Mouse (Mus musculus) hindbrain, embryonic 13.5 days (tissue): ENCODE measurements around the gene B3gat2. TPM values are rescaled to one million over a fixed set of nuclear protein-coding genes. Genes with fewer than 3 reads are reported as not detected.

ENCODE experiments used
- ATAC-seq: fragments of 200-750 bp; cut with Nextera tagmentation; 2 replicates; pipeline ENCODE4 v1.8.0; 2017; ENCODE audit warnings: moderate TSS enrichment; ENCODE audit not compliant: low FRiP score
- H3K27ac ChIP-seq: fragments of 300-500 bp; sonication (generic); 2 replicates; pipeline ENCODE4 v1.5.1; 2015; ENCODE audit warnings: inconsistent platforms, mild to moderate bottlenecking, moderate library complexity
- H3K27me3 ChIP-seq: fragments of 300-500 bp; sonication (generic); 2 replicates; pipeline ENCODE4 v1.6.1; 2015; ENCODE audit warnings: mild to moderate bottlenecking, inconsistent platforms
- H3K36me3 ChIP-seq: fragments of 300-500 bp; sonication (generic); 2 replicates; pipeline ENCODE4 v1.6.1; 2015; ENCODE audit warnings: mild to moderate bottlenecking, inconsistent platforms
- H3K4me1 ChIP-seq: fragments of 300-500 bp; sonication (generic); replicated peaks from 2 replicates; pipeline ENCODE4 v1.6.1; 2015; ENCODE audit warnings: inconsistent platforms
- H3K4me2 ChIP-seq: fragments of 300-500 bp; sonication (generic); 2 replicates; pipeline ENCODE4 v1.6.1; 2015; ENCODE audit warnings: inconsistent platforms, mild to moderate bottlenecking, moderate library complexity
- H3K4me3 ChIP-seq: fragments of 300-500 bp; sonication (generic); 2 replicates; pipeline ENCODE4 v1.5.1; 2015; ENCODE audit warnings: mild to moderate bottlenecking, inconsistent platforms
- H3K9ac ChIP-seq: fragments of 300-500 bp; sonication (generic); 2 replicates; pipeline ENCODE4 v1.6.1; 2015; ENCODE audit warnings: mild to moderate bottlenecking, inconsistent platforms
- H3K9me3 ChIP-seq: fragments of 300-500 bp; sonication (generic); 2 replicates; pipeline ENCODE4 v1.6.1; 2016; ENCODE audit warnings: inconsistent platforms
- WGBS: fragments of 180-500 bp; shearing (Covaris S2); methylation state at CpG from one replicate; pipeline ENCODE4 v1.1.7; 2015; 5-methylcytosine and 5-hydroxymethylcytosine counted together
- polyA plus RNA-seq: library from polyadenylated mRNA; unstranded; fragments of >200 nt; fragmentation: Nextera tagmentation; extraction: Ambion mirVana; gene quantifications from 2 replicates; pipeline ENCODE4 v1.2.1, GENCODE M21; 2015

B3gat2 gene
- polyA plus RNA-seq, 1 experiment from 2014 or later: 16.0 TPM

DNA sequence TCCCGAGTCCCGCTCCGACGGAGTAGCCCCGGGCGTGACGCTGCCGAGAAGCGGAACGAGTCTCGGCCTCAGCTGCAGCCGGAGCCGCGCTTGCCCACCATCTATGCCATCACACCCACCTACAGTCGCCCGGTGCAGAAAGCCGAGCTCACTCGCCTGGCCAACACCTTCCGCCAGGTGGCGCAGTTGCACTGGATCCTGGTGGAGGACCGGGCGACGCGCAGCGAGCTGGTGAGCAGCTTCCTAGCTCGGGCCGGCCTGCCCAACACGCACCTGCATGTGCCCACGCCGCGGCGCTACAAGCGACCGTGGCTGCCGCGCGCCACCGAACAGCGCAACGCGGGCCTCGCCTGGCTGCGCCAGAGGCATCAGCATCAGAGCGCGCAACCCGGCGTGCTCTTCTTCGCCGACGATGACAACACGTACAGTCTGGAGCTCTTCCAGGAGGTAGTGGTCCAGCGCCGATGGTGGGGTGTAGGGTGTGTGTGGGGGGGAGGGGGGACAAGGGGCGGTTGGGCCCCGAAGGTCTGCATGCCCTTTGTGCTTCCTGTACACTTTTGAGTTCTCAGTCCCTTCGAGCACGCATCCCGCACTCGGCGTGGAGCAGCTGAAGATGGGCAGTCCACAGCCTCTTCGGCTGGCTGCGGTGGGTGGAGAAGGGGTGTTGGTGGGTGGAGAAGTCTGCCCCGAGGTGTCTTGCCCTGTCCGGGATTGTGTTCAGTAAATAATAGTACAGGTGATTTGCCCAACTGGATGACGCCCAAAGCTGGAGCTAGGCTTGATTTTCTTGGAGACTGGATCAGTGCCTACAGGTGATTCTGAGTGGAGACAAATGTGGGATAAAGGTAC is 1.5 kb downstream of the B3gat2 start:
- Histone ChIP-seq H3K27me3 (peaks cover 35% of the 10 kb centered on the region), H3K4me1 (peaks cover 30% of the 10 kb centered on the region), H3K27ac (peak overlapping the region; percentile 88), H3K9me3 (no peaks in the 10 kb centered on the region), H3K4me3 (peak overlapping the region; percentile 76), H3K9ac (peak overlapping the region; percentile 84), H3K4me2 (peak overlapping the region; percentile 86), H3K36me3 (no peaks in the 10 kb centered on the region)
- peak; percentile 94 for ATAC-seq
- under 1% methylated on average over 65 of the region's 65 CpGs for WGBS

DNA sequence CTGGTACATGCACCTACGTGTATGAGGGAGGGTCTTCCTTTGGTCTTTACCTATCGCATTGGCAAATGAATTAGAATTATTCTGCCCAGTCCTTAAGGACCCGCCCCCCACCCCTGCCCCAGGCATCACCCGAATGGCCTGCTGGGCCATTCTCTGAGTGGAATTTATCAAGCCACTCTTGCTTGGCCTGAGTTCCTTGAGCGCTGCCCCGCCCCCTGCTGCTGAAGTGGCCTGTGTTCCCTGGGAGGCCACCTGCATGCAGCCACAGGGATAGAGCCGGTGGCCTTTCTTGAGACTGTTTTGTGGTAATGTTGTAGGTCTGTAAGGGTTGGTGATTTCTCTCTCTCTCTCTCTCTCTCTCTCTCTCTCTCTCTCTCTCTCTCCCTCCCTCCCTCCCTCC is 2.2 kb downstream of the B3gat2 start:
- ATAC-seq: no peak
- peak overlapping the region; percentile 84 for H3K9ac ChIP-seq
- H3K36me3 ChIP-seq: no peaks in the 10 kb centered on the region
- no peak overlapping the region for H3K27ac ChIP-seq
- WGBS: 3% methylated on average over 7 of the region's 7 CpGs
- H3K4me1 ChIP-seq: peaks cover 30% of the 10 kb centered on the region
- peaks cover 34% of the 10 kb centered on the region for H3K27me3 ChIP-seq
- peak overlapping the region; percentile 76 for H3K4me3 ChIP-seq
- H3K9me3 ChIP-seq: no peaks in the 10 kb centered on the region
- peak overlapping the region; percentile 86 for H3K4me2 ChIP-seq

- no peak for ATAC-seq
These were observed 3.2 kb downstream of the B3gat2 start for GRCm38 (mm10) chr1:23764710-23765109.

DNA sequence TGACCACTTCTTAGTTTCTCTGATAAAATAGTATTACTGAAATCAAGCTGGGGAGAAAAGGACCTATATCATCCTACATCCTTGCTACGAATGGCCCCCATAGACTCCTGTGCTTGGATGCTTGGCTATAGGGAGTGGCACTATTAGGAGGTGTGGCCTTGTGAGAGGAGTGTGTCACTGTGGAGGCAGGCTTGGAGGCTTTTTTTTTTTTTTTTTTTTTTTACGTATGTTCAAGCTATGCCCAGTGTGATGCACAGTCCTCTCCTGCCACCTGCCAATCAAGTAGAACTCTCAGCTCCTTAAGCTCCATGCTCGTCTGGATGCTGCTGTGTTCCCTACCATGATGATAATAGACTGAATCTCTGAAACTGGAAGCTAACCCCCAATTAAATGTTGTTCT is 11.5 kb downstream of the B3gat2 start:
- Histone ChIP-seq H3K9me3 (no peaks in the 10 kb centered on the region), H3K27me3 (no peaks in the 10 kb centered on the region), H3K27ac (no peak overlapping the region), H3K4me1 (peaks cover 7% of the 10 kb centered on the region; the same call in 1 of the 2 replicates), H3K36me3 (no peaks in the 10 kb centered on the region), H3K4me3 (no peak overlapping the region), H3K4me2 (no peak overlapping the region), H3K9ac (no peak overlapping the region)
- WGBS: 65% methylated on average over 3 of the region's 3 CpGs
- ATAC-seq: no peak

More at GRCm38 (mm10) chr1:23764710-23765109, 3.2 kb downstream of the B3gat2 start:
- Histone ChIP-seq H3K9me3 (no peaks in the 10 kb centered on the region), H3K9ac (no peak overlapping the region), H3K27ac (no peak overlapping the region), H3K4me3 (peak overlapping the region; percentile 76; the same call in 1 of the 2 replicates), H3K4me1 (peaks cover 30% of the 10 kb centered on the region), H3K27me3 (peaks cover 24% of the 10 kb centered on the region), H3K4me2 (peak overlapping the region; percentile 86), H3K36me3 (no peaks in the 10 kb centered on the region)
- WGBS: 62% methylated on average over 4 of the region's 4 CpGs

- WGBS: 50% methylated on average over 11 of the region's 11 CpGs
- H3K9me3 ChIP-seq: no peaks in the 10 kb centered on the region
- H3K9ac ChIP-seq: no peak overlapping the region
- no peak overlapping the region for H3K4me3 ChIP-seq
- ATAC-seq: 0 out of 2 replicates have a peak, but pooled peaks have one; percentile 28
- no peaks in the 10 kb centered on the region; the same call in 1 of the 2 replicates for H3K27me3 ChIP-seq
- no peak overlapping the region for H3K4me2 ChIP-seq
- H3K36me3 ChIP-seq: no peaks in the 10 kb centered on the region
- H3K27ac ChIP-seq: no peak overlapping the region
- H3K4me1 ChIP-seq: no peaks in the 10 kb centered on the region
These were observed 31.4 kb downstream of the B3gat2 start for GRCm38 (mm10) chr1:23792737-23793533.

GRCm38 (mm10) chr1:23798306-23798705 is 36.8 kb downstream of the B3gat2 start:
- H3K4me3 ChIP-seq: no peak overlapping the region
- no peaks in the 10 kb centered on the region for H3K9me3 ChIP-seq
- no peak overlapping the region for H3K27ac ChIP-seq
- no peaks in the 10 kb centered on the region for H3K4me1 ChIP-seq
- ATAC-seq: no peak
- H3K9ac ChIP-seq: no peak overlapping the region
- no peaks in the 10 kb centered on the region for H3K36me3 ChIP-seq
- no peak overlapping the region for H3K4me2 ChIP-seq
- no peaks in the 10 kb centered on the region; the same call in 1 of the 2 replicates for H3K27me3 ChIP-seq
- WGBS: 91% methylated on average over 9 of the region's 9 CpGs

DNA sequence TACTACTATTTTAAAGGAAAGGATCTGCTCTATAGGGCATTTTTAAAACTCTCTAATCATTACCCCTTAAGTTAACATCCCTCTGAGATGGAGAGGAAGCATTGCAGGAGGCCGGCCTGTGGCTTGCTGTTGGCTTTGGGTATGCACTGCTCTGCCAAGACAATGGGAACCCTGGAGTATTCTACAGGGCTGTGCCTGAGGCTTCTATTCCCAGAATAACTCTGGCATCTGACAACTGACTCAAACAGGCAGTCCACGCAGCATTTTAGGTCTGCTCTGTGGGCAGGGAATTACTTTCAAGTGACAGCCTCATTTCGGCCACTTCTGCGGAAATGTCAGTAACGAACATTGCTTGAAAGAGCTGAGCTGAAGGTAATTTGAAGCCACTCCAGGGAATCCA is 60.1 kb downstream of the B3gat2 start:
- no peak overlapping the region for H3K9ac ChIP-seq

DNA sequence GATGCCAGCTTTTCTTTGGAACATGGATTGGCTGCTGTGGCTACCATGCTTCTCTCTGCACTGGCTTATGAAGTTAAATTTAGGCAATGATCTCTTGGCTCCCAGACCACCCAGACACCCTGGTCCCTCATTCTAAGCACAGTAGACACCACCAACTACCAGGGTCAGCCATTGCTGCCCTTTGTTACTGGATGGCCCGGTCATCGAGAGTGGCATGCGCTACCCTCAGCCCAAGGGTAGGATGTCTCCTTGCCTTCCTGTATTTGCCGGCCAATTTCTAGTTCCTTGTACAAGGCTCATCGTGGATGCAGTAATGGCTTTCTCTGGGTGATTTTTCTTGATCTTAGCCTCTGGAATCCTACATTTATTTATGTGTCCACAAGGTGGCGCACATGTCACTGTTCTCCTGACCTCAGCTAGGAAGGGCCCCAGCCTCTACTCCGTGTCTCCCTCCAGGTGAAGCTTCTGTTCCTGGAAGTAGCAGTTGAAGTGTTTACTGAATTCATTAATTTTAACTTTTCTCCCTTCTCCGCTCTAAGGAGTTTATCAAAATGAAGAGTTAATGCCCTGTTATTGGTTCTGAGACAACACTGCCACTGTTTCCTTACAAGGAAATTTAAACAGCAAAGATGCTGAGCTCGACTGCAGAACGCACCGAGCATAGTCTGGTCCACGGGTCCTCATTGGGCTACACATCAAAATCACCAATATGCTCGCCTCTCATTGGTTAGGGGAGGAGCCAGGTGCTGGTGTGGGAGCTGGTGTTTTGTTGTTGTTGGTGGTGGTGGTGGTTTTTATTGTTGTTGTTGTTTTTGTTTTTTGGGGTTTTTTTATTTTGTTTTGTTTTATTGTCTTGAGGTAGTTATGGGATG is 65.6 kb downstream of the B3gat2 start:
- WGBS: 45% methylated on average over 13 of the region's 13 CpGs
- Histone ChIP-seq H3K27me3 (no peaks in the 10 kb centered on the region), H3K4me3 (no peak overlapping the region), H3K9ac (no peak overlapping the region), H3K9me3 (no peaks in the 10 kb centered on the region), H3K36me3 (no peaks in the 10 kb centered on the region), H3K27ac (no peak overlapping the region), H3K4me1 (no peaks in the 10 kb centered on the region), H3K4me2 (no peak overlapping the region)
- peak; percentile 65 for ATAC-seq

More for the DNA sequence above, 60.1 kb downstream of the B3gat2 start:
- no peaks in the 10 kb centered on the region for H3K27me3 ChIP-seq
- no peaks in the 10 kb centered on the region; the same call in 1 of the 2 replicates for H3K4me1 ChIP-seq
- H3K36me3 ChIP-seq: no peaks in the 10 kb centered on the region
- H3K27ac ChIP-seq: no peak overlapping the region
- no peak for ATAC-seq
- no peak overlapping the region for H3K4me2 ChIP-seq
- WGBS: 78% methylated on average over 5 of the region's 5 CpGs
- H3K4me3 ChIP-seq: no peak overlapping the region
- no peaks in the 10 kb centered on the region for H3K9me3 ChIP-seq

GRCm38 (mm10) chr1:23834246-23834645 is 72.7 kb downstream of the B3gat2 start:
- H3K9ac ChIP-seq: no peak overlapping the region
- no peak overlapping the region for H3K4me3 ChIP-seq
- no peaks in the 10 kb centered on the region for H3K27me3 ChIP-seq
- 84% methylated on average over 7 of the region's 7 CpGs for WGBS
- H3K9me3 ChIP-seq: no peaks in the 10 kb centered on the region
- H3K4me2 ChIP-seq: no peak overlapping the region
- ATAC-seq: no peak
- no peaks in the 10 kb centered on the region for H3K36me3 ChIP-seq
- H3K27ac ChIP-seq: peak overlapping the region; percentile 63
- H3K4me1 ChIP-seq: peaks cover 10% of the 10 kb centered on the region; the same call in 1 of the 2 replicates

DNA sequence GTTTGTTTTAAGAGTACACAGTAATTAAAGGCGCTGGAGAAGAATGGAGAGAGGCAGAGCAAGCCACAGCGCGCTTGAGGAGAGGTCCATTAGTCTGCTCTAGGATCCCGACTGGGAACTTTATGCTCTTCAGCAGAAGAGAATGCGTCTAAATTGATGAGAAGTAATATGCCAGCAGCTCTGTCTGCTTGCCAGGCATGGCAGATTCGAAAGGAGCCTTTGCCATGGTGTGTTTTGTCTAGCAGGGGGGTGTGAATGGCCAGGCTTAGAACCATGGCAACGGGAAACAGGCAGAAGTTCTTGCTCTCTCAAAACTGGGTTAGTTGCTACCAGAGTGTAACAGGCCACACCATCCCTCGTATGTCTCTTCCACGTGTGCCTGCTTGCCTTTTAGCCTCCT is 73.3 kb downstream of the B3gat2 start:
- no peaks in the 10 kb centered on the region for H3K9me3 ChIP-seq
- no peak overlapping the region for H3K4me3 ChIP-seq
- no peak overlapping the region for H3K9ac ChIP-seq
- peaks cover 10% of the 10 kb centered on the region; the same call in 1 of the 2 replicates for H3K4me1 ChIP-seq
- WGBS: 55% methylated on average over 9 of the region's 9 CpGs
- peak overlapping the region; percentile 63 for H3K27ac ChIP-seq
- no peaks in the 10 kb centered on the region for H3K36me3 ChIP-seq
- H3K27me3 ChIP-seq: no peaks in the 10 kb centered on the region
- H3K4me2 ChIP-seq: no peak overlapping the region
- peak; percentile 75 for ATAC-seq

DNA sequence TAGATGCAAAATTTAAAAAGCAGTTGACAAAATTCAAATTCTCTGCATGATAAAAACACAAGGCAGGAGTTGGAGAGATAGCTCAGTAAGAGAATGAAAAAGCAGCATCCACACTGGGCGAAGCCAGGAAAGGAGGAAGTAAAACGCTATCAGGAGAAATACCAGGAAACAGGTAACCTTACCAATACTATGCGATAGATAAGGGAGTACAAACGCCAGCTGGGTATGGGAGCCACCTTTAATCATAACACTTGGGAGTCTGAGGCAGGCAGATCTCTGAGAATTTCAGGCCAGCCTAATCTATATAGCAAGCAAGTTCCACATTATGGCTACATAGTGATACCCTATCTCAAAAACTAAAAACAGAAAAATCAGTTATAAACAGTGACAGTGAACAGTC is 75.1 kb downstream of the B3gat2 start:
- no peaks in the 10 kb centered on the region for H3K9me3 ChIP-seq
- no peak overlapping the region for H3K4me2 ChIP-seq
- H3K9ac ChIP-seq: no peak overlapping the region
- peaks cover 10% of the 10 kb centered on the region; the same call in 1 of the 2 replicates for H3K4me1 ChIP-seq
- WGBS: 96% methylated on average over 4 of the region's 4 CpGs
- no peak for ATAC-seq
- no peaks in the 10 kb centered on the region for H3K27me3 ChIP-seq
- no peak overlapping the region for H3K27ac ChIP-seq
- H3K4me3 ChIP-seq: no peak overlapping the region
- H3K36me3 ChIP-seq: peaks cover 5% of the 10 kb centered on the region; the same call in 1 of the 2 replicates
